Mouse (Mus musculus) midbrain, embryonic 13.5 days (tissue): ENCODE measurements around the gene Zbp1. TPM values are rescaled to one million over a fixed set of nuclear protein-coding genes. Genes with fewer than 3 reads are reported as not detected.

ENCODE experiments used
- ATAC-seq: fragments of 200-750 bp; cut with Nextera tagmentation; 2 replicates; pipeline ENCODE4 v1.8.0; 2017; ENCODE audit warnings: mild to moderate bottlenecking, moderate TSS enrichment, moderate library complexity
- H3K27ac ChIP-seq: fragments of 300-500 bp; sonication (generic); 2 replicates; pipeline ENCODE4 v1.5.1; 2015; ENCODE audit warnings: inconsistent platforms, mild to moderate bottlenecking, moderate library complexity
- H3K27me3 ChIP-seq: fragments of 300-500 bp; sonication (generic); 2 replicates; pipeline ENCODE4 v1.6.1; 2015; ENCODE audit warnings: mild to moderate bottlenecking, inconsistent platforms
- H3K36me3 ChIP-seq: fragments of 300-500 bp; sonication (generic); 2 replicates; pipeline ENCODE4 v1.6.1; 2015; ENCODE audit warnings: mild to moderate bottlenecking, inconsistent platforms
- H3K4me1 ChIP-seq: fragments of 300-500 bp; sonication (generic); replicated peaks from 2 replicates; pipeline ENCODE4 v1.6.1; 2015; ENCODE audit warnings: inconsistent platforms
- H3K4me2 ChIP-seq: fragments of 300-500 bp; sonication (generic); replicated peaks from 2 replicates; pipeline ENCODE4 v1.6.1; 2015; ENCODE audit warnings: moderate library complexity, mild to moderate bottlenecking, inconsistent platforms
- H3K4me3 ChIP-seq: fragments of 300-500 bp; sonication (generic); replicated peaks from 2 replicates; pipeline ENCODE4 v1.5.1; 2015; ENCODE audit warnings: mild to moderate bottlenecking, inconsistent platforms
- H3K9ac ChIP-seq: fragments of 300-500 bp; sonication (generic); replicated peaks from 2 replicates; pipeline ENCODE4 v1.6.1; 2015; ENCODE audit warnings: mild to moderate bottlenecking, inconsistent platforms
- H3K9me3 ChIP-seq: fragments of 300-500 bp; sonication (generic); 2 replicates; pipeline ENCODE4 v1.6.1; 2016; ENCODE audit warnings: mild to moderate bottlenecking, inconsistent platforms
- WGBS: fragments of 180-500 bp; shearing (Covaris S2); methylation state at CpG from one replicate; pipeline ENCODE4 v1.1.7; 2015; 5-methylcytosine and 5-hydroxymethylcytosine counted together
- polyA plus RNA-seq: library from polyadenylated mRNA; unstranded; fragments of >200 nt; fragmentation: Nextera tagmentation; extraction: Ambion mirVana; gene quantifications from 2 replicates; pipeline ENCODE4 v1.2.1, GENCODE M21; 2015

Gene Zbp1
- polyA plus RNA-seq, result 0.27 and 0.50 TPM in 2 replicates

GRCm38 (mm10) chr2:173218416-173219141 is at the start of gene Zbp1:
Gene Zbp1 (minus strand): TSS chr2:173218923.
- 75% methylated on average over 11 of the region's 11 CpGs for WGBS
- Histone ChIP-seq H3K9me3 (0 out of 2 replicates have a peak, but pooled peaks cover 3% of the 10 kb centered on the region), H3K27ac (no peak within 1 kb of the TSS), H3K4me3 (no peak within 1 kb of the TSS), H3K4me2 (no peak within 1 kb of the TSS), H3K4me1 (0 out of 2 replicates have a peak, but pooled peaks cover 4% of the 10 kb centered on the region), H3K36me3 (no peaks in the 10 kb centered on the region), H3K9ac (0 out of 2 replicates have a peak within 1 kb of the TSS, but pooled peaks have one; percentile 10), H3K27me3 (no peaks in the 10 kb centered on the region)
- ATAC-seq, result 0 out of 2 replicates have a peak, but pooled peaks have one; percentile 6

- no peaks in the 10 kb centered on the region for H3K36me3 ChIP-seq
- no peak overlapping the region for H3K9ac ChIP-seq
- H3K27me3 ChIP-seq, result no peaks in the 10 kb centered on the region
- peaks cover 83% of the 10 kb centered on the region for H3K4me1 ChIP-seq
- no peak overlapping the region for H3K27ac ChIP-seq
- 85% methylated on average over 3 of the region's 3 CpGs for WGBS
- no peak for ATAC-seq
- H3K9me3 ChIP-seq, result no peaks in the 10 kb centered on the region
- H3K4me2 ChIP-seq, result no peak overlapping the region
- no peak overlapping the region for H3K4me3 ChIP-seq
Measured at GRCm38 (mm10) chr2:173267562-173267961, 48.8 kb upstream of the Zbp1 start.

GRCm38 (mm10) chr2:173266349-173267112 is 47.8 kb upstream of the Zbp1 start:
- H3K9me3 ChIP-seq, result no peaks in the 10 kb centered on the region
- H3K27me3 ChIP-seq, result no peaks in the 10 kb centered on the region
- peaks cover 83% of the 10 kb centered on the region for H3K4me1 ChIP-seq
- H3K27ac ChIP-seq, result no peak overlapping the region
- H3K9ac ChIP-seq, result no peak overlapping the region
- no peak overlapping the region for H3K4me3 ChIP-seq
- WGBS, result 76% methylated on average over 25 of the region's 25 CpGs
- ATAC-seq, result no peak
- no peaks in the 10 kb centered on the region for H3K36me3 ChIP-seq
- no peak overlapping the region for H3K4me2 ChIP-seq

- Histone ChIP-seq H3K36me3 (no peaks in the 10 kb centered on the region), H3K4me3 (no peak overlapping the region), H3K4me1 (peaks cover 83% of the 10 kb centered on the region), H3K9me3 (no peaks in the 10 kb centered on the region), H3K27ac (no peak overlapping the region; the same call in 1 of the 2 replicates), H3K4me2 (no peak overlapping the region), H3K27me3 (no peaks in the 10 kb centered on the region), H3K9ac (no peak overlapping the region)
- 90% methylated on average over 22 of the region's 22 CpGs for WGBS
- no peak for ATAC-seq
Measured at GRCm38 (mm10) chr2:173265468-173266265, 46.9 kb upstream of the Zbp1 start.

- H3K4me1 ChIP-seq, result peaks cover 83% of the 10 kb centered on the region
- no peak overlapping the region; the same call in 1 of the 2 replicates for H3K27ac ChIP-seq
- no peaks in the 10 kb centered on the region for H3K9me3 ChIP-seq
- H3K9ac ChIP-seq, result no peak overlapping the region
- H3K27me3 ChIP-seq, result no peaks in the 10 kb centered on the region
- H3K36me3 ChIP-seq, result no peaks in the 10 kb centered on the region
- no peak overlapping the region for H3K4me2 ChIP-seq
- H3K4me3 ChIP-seq, result no peak overlapping the region
- 22% methylated on average over 13 of the region's 13 CpGs for WGBS
- ATAC-seq, result peak; percentile 57
Measured at GRCm38 (mm10) chr2:173264467-173265128, 45.9 kb upstream of the Zbp1 start.

- Histone ChIP-seq H3K27ac (no peak overlapping the region), H3K27me3 (no peaks in the 10 kb centered on the region), H3K9me3 (no peaks in the 10 kb centered on the region), H3K4me3 (no peak overlapping the region), H3K9ac (no peak overlapping the region), H3K4me1 (peaks cover 86% of the 10 kb centered on the region), H3K36me3 (no peaks in the 10 kb centered on the region), H3K4me2 (no peak overlapping the region)
- WGBS, result 74% methylated on average over 11 of the region's 11 CpGs
- ATAC-seq, result peak; percentile 8
Measured at GRCm38 (mm10) chr2:173263636-173264330, 45.1 kb upstream of the Zbp1 start.

- 83% methylated on average over 10 of the region's 10 CpGs for WGBS
- no peak for ATAC-seq
- peak overlapping the region; percentile 36; the same call in 1 of the 2 replicates for H3K9ac ChIP-seq
Measured at GRCm38 (mm10) chr2:173261497-173261896, 42.8 kb upstream of the Zbp1 start.

GRCm38 (mm10) chr2:173258459-173259091 is 39.9 kb upstream of the Zbp1 start:
- H3K4me1 ChIP-seq, result peaks cover 92% of the 10 kb centered on the region
- no peak overlapping the region for H3K9ac ChIP-seq
- no peak overlapping the region for H3K4me3 ChIP-seq
- WGBS, result 22% methylated on average over 9 of the region's 9 CpGs
- no peak overlapping the region for H3K4me2 ChIP-seq
- H3K27me3 ChIP-seq, result no peaks in the 10 kb centered on the region
- no peaks in the 10 kb centered on the region for H3K9me3 ChIP-seq
- peak overlapping the region; percentile 66 for H3K27ac ChIP-seq
- H3K36me3 ChIP-seq, result no peaks in the 10 kb centered on the region
- ATAC-seq, result no peak

More at GRCm38 (mm10) chr2:173261497-173261896, 42.8 kb upstream of the Zbp1 start:
- H3K36me3 ChIP-seq, result no peaks in the 10 kb centered on the region
- peaks cover 92% of the 10 kb centered on the region for H3K4me1 ChIP-seq
- no peak overlapping the region for H3K4me2 ChIP-seq
- H3K4me3 ChIP-seq, result no peak overlapping the region
- H3K27me3 ChIP-seq, result no peaks in the 10 kb centered on the region
- peak overlapping the region; percentile 21; the same call in 1 of the 2 replicates for H3K27ac ChIP-seq
- no peaks in the 10 kb centered on the region for H3K9me3 ChIP-seq

- Histone ChIP-seq H3K27ac (peak overlapping the region; percentile 66), H3K4me1 (peaks cover 99% of the 10 kb centered on the region), H3K9ac (0 out of 2 replicates have a peak overlapping the region, but pooled peaks have one; percentile 15), H3K27me3 (no peaks in the 10 kb centered on the region), H3K36me3 (no peaks in the 10 kb centered on the region), H3K4me3 (no peak overlapping the region), H3K9me3 (no peaks in the 10 kb centered on the region), H3K4me2 (no peak overlapping the region)
- peak; percentile 66 for ATAC-seq
- 41% methylated on average over 7 of the region's 7 CpGs for WGBS
Measured at GRCm38 (mm10) chr2:173257610-173258009, 38.9 kb upstream of the Zbp1 start.

GRCm38 (mm10) chr2:173256552-173256949 is 37.8 kb upstream of the Zbp1 start:
- H3K36me3 ChIP-seq, result no peaks in the 10 kb centered on the region
- no peak for ATAC-seq
- H3K9ac ChIP-seq, result no peak overlapping the region
- H3K27me3 ChIP-seq, result no peaks in the 10 kb centered on the region
- H3K27ac ChIP-seq, result peak overlapping the region; percentile 66; the same call in 1 of the 2 replicates
- H3K4me2 ChIP-seq, result no peak overlapping the region
- no peak overlapping the region for H3K4me3 ChIP-seq
- H3K9me3 ChIP-seq, result no peaks in the 10 kb centered on the region
- 82% methylated on average over 4 of the region's 4 CpGs for WGBS
- H3K4me1 ChIP-seq, result peaks cover 98% of the 10 kb centered on the region
